In the genomic region with DNA sequence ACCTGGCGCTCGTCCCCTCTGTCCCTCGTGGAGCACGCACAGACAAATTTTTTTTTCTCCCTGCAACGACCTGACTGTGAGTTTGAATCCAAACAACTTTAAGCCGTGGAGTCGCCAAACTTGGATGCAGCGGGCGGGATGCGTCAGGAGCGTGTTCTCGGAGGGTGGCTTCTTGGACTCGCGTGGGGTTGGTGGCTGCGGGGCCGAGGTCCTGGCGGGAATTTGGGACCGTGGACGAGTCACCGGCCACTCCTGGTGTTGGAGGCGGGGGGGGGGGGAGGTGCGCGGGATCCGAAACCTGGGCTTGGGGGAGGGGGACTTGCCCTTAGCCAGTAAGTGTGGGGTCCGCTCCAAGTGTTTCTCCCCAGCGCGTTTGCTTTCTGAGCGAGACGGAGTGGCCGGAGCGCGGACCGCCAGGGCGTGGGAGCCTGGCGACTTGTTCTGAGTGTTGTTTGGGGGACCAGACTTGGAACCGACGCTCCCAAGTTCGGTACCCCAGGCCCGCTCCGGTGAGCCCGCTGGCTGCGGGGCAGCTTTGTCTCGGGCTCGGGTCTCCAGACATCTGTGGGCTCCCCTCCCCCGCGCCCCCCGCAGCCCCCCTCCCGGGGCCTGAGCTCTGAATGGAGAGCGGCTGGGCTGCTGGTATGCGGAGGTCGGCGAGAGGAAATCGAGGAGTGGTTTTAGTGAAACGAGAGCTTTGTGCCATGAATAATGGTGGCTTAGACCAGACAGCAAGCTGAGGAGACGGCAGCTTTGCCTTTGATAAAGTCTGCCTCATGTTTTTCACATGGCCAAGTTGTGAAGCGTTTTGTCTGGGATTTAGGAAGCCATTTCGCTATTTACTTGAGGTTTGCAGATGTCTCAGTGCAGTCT, we compare ENCODE assay signal across 8 mouse cellular contexts. TPM values are rescaled to one million over a fixed set of nuclear protein-coding genes. Genes with fewer than 3 reads are reported as not detected.
DNase-seq lines count a peak whose midpoint lies in the region; ATAC-seq and TF ChIP-seq lines count a peak whose summit lies in the region.

No protein-coding gene starts in this region.

- peak overlapping the region; percentile 90 for H3K4me2 ChIP-seq in liver, embryonic 13.5 days
- H3K4me2 ChIP-seq in neural tube, embryonic 14.5 days (ENCODE audit: low read depth, low read length), result peak overlapping the region; percentile 79

- no peaks in the 10 kb centered on the region for H3K9me3 ChIP-seq in liver, embryonic 13.5 days (replicated peaks)
- no peaks in the 10 kb centered on the region for H3K9me3 ChIP-seq in neural tube, embryonic 14.5 days (ENCODE audit: control insufficient read depth, low read length)

- DNase-seq in B cell, adult 2 months, result peak; percentile 29 to 44
- peak; percentile 52 for DNase-seq in R1 (ENCODE audit: low read depth, low spot score)
- DNase-seq in gastrocnemius, postnatal 4 days (ENCODE audit: low spot score in 2 of 2), result peak; percentile 40 to 61
- peak; percentile 43 for DNase-seq in kidney, adult 11 months
- peak; percentile 34 for DNase-seq in liver, embryonic 13.5 days
- peak; percentile 36 for DNase-seq in urinary bladder, adult 2 months (ENCODE audit: low spot score)

- H3K4me3 ChIP-seq in cortical plate, adult 2 months (ENCODE audit: insufficient read depth, low read length), result peak overlapping the region; percentile 97
- peak overlapping the region; percentile 91 for H3K4me3 ChIP-seq in liver, embryonic 13.5 days (replicated peaks)
- H3K4me3 ChIP-seq in neural tube, embryonic 14.5 days (ENCODE audit: low read depth, low read length), result peak overlapping the region; percentile 84

- H3K9ac ChIP-seq in liver, embryonic 13.5 days, result peak overlapping the region; percentile 95
- H3K9ac ChIP-seq in neural tube, embryonic 14.5 days (replicated peaks; ENCODE audit: low read depth, low read length), result peak overlapping the region; percentile 92

- H3K4me1 ChIP-seq in cortical plate, adult 2 months (ENCODE audit: control insufficient read depth, insufficient read depth, low read length), result peaks cover 11% of the 10 kb centered on the region; the same call in 1 of the 2 replicates
- peaks cover 52% of the 10 kb centered on the region for H3K4me1 ChIP-seq in liver, embryonic 13.5 days (replicated peaks)
- H3K4me1 ChIP-seq in neural tube, embryonic 14.5 days (ENCODE audit: control insufficient read depth, insufficient read depth, low read length), result peaks cover 37% of the 10 kb centered on the region

- H3K27me3 ChIP-seq in liver, embryonic 13.5 days, result no peaks in the 10 kb centered on the region
- H3K27me3 ChIP-seq in neural tube, embryonic 14.5 days (ENCODE audit: control insufficient read depth, insufficient read depth, low read length), result no peaks in the 10 kb centered on the region; the same call in 1 of the 2 replicates

- WGBS in liver, embryonic 13.5 days (ENCODE audit: insufficient replicate concordance), result under 1% methylated on average over 57 of the region's 57 CpGs
- under 1% methylated on average over 53 of the region's 57 CpGs for WGBS in neural tube, embryonic 14.5 days

- ATAC-seq in liver, embryonic 13.5 days (ENCODE audit: low read depth), result no peak
- ATAC-seq in neural tube, embryonic 14.5 days (ENCODE audit: low read depth), result peak; percentile 39

- TF ChIP-seq CTCF in cortical plate, adult 2 months (IDR thresholded peaks at IDR 0.05; ENCODE audit: extremely low read depth, insufficient read depth, low read length), result no peak

- TF ChIP-seq POLR2A in cortical plate, adult 2 months (IDR thresholded peaks at IDR 0.05; ENCODE audit: extremely low read depth, insufficient read depth, low read length), result no peak

- peaks cover 12% of the 10 kb centered on the region for H3K36me3 ChIP-seq in liver, embryonic 13.5 days
- no peaks in the 10 kb centered on the region for H3K36me3 ChIP-seq in neural tube, embryonic 14.5 days (ENCODE audit: control insufficient read depth, insufficient read depth, low read length)

- no peak overlapping the region for H3K27ac ChIP-seq in cortical plate, adult 2 months (ENCODE audit: insufficient read depth, low read length)
- peak overlapping the region; percentile 85 for H3K27ac ChIP-seq in liver, embryonic 13.5 days
- peak overlapping the region; percentile 91 for H3K27ac ChIP-seq in neural tube, embryonic 14.5 days (ENCODE audit: low read depth, low read length)

RNA-seq across cellular contexts. Expression of a gene that starts 5.1 kb away (rescaled TPM):
- 198 and 204 TPM in 2 replicates for polyA plus RNA-seq in cortical plate, adult 2 months (2012; rRNA removed)
- total RNA-seq in gastrocnemius, postnatal 4 days (2021), result 100 to 1,000 TPM; 434 to 436 TPM
- 103 and 119 TPM in 2 replicates for polyA plus RNA-seq in liver, embryonic 13.5 days (2015; fragmentation: Nextera tagmentation; extraction: Ambion mirVana)
- polyA plus RNA-seq in neural tube, embryonic 14.5 days (2014; fragmentation: Nextera tagmentation; extraction: Ambion mirVana), result 338 and 436 TPM in 2 replicates
- polyA plus RNA-seq in urinary bladder, adult 2 months (2012; rRNA removed), result 252 and 357 TPM in 2 replicates
